Mouse (Mus musculus): ENCODE data around the gene Ppfia3. TPM values are rescaled to one million over a fixed set of nuclear protein-coding genes. Genes with fewer than 3 reads are reported as not detected.

The Ppfia3 gene
- total RNA-seq, 2 experiments from 2014 or later = 126 to 128 TPM

DNA sequence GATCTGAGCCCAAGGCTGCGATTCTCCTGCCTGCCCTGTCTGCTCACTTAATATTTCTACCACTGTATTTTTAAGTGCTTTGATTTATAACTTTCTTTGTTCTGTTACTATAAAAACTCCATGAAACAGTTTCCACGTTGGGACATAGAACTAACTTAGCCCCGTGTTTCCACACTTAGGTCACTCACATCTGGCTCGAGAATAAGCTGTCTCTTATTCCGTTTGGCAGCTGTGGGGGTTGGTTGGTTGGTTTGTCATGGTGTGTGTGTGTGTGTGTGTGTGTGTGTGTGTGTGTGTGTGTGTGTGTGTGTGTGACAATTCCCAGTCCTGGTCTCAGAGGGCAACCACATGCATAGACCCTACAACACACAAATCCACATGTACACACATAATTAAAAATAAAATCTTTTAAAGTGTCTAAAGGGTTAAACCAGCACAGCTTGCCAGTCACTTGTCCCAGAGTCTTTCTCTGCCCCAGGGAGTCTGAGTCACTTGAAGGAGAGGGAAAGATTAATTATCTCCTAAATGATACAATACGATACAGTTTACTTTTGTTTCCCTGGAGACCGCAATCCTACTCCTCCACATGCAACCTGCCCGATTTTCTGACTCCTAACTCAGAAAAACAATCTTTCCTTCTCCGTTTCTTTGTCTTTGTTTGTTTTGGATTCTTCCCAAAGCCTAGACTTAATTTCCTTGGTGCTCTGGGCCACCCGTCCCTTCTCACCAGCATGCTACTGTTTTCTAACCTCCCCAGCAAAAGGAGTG lies 53.9 kb downstream of the Ppfia3 start:
- no peak for DNase-seq

DNA sequence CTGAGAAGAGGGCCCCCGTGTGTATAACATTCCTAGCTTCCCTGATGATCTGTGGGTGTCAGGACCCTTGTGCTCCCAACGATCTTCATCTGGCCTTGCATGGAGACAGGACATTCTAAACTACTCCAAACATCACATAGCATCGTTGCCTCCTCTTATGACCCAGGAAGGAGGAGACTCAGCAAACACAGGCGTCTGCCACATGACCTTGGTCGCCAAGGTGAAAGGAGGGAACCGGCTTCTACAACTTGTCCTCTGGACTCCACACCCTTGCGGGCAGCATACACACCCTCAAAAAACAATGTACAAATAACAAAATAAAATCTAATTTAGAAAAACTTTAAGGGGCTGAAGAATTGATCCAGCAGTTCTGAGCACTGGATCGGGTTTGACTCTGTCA lies 54.8 kb downstream of the Ppfia3 start:
- DNase-seq = no peak

DNA sequence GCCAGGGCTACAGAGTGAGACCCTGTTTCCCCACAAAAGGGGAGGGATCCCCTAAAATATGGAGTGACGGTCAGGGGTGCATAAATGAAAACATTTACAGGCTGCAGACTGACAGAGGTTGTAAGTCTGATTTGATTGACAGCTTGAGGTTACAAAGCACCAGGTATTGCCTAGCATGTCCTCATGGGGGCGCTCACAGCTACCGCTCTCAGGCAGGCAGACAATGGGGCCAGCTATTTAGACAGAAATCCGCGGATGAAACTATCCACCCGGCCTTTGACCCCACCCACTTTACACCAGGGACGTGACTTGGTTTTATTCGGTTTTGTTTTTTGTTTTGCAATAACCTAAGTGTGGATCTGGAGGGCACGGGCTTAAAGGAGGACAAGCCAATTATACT lies 57.4 kb downstream of the Ppfia3 start:
- no peak for DNase-seq

DNA sequence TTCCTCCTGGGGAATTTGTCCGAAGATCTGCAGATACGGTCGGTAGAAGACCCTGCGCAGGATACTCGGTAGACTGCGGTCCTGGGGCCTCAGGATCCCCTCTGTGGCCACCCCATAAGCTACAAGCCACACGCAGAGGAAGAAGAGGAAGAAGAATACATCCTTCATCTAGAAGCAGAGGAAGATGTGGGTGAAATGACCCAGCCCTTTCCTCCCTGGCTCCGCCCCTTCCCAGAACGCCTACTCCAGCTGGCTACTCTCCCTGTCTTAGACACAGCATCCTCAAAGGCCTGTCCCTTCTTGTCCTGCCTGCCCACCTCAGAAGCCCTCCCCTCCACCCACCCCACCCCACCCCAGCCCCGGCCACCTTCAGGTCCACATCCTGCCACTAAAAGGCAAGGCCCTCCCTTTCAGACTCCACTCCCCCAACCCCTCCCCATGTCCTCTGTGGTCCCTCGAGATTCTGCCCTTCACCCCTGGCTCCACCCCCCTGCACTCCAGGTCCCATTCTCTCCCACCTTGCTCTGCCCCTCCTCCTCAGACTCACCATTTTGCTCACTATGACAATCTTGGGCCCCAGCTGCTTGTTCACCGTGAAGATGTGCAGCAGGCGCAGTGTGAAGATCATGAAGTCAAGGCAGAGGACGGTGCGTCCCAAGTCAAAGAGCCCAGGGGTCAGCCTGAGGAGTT lies 58.1 kb downstream of the Ppfia3 start:
- DNase-seq = no peak

DNA sequence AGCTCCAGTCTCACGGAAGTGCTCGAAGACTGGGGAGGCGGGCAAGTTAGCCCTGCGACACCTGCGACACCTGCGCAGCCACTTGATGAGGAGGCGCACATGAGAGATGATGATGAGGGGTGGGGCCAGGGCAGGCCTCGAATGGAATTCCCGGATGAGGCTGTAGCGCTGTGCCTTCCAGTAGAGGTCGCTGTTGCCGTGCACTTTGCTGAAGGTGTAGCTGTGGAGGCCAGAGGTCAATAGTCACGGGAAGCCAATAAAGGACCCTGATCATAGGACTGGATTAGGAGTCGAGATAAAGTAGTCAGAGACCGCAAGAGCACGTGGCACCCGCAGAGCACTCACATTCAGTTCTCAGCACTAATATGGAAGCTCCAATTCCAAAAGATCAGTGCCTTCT lies 61.5 kb downstream of the Ppfia3 start:
- DNase-seq = peak; percentile 58 to 67

DNA sequence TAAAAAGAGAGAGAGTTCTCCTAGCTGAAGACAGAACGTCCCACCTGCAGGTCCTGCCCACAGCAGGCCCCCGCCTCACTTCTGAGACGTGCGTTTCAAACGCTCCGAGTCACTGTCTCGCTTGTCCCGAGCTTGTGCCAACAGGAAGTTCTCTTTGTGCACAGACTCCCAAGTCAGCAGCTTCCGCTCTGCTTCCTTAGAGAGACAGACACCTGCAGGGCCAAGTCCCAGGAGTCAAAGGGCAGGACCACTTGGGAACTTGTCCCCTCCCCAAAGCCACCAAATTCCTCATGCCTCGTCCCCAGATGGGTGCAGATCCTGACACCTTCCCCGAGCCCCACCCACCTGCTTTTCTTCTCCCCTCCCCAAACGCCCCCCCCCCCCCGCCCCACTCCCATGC lies 62.0 kb downstream of the Ppfia3 start:
- DNase-seq = no peak

DNA sequence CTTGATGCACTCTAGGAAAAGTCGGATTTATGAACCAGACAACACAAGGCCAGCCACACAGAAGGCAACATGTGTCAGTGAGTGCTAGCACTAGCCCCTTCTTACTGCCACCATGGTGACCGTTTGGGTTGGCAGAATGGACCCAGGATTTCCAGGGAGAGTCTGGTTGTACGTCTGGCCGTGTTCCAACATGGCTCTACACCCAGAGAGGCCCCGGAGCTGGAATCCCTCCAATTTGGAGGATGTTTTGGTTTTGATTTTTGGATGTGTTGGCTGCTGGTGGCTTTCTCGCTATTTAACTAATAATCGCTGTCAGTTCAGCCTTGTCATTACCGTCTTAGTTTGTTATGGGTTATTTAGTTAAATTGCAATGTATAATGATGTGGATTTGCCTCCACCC lies 64.2 kb downstream of the Ppfia3 start:
- DNase-seq = no peak

DNA sequence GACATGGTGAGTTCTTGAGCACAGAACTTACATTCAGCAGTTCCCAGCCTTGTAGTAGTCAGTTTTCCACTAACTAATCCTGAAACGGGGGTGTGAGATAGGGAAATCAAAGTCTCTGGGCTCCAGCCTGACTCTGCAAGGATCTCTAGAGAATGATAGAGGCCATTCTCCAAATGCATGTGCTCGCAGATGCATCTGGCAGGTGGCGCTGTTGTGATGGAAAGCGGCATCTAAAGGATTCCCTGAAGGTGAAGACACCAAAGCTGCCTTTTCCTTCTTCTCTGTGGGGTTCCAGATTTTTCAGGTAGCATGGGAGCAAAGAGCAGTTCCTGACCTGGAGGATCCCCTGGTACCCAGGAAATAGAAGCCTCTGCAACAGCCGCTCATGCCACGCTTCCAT lies 66.5 kb downstream of the Ppfia3 start:
- peak; percentile 66 to 69 for DNase-seq

DNA sequence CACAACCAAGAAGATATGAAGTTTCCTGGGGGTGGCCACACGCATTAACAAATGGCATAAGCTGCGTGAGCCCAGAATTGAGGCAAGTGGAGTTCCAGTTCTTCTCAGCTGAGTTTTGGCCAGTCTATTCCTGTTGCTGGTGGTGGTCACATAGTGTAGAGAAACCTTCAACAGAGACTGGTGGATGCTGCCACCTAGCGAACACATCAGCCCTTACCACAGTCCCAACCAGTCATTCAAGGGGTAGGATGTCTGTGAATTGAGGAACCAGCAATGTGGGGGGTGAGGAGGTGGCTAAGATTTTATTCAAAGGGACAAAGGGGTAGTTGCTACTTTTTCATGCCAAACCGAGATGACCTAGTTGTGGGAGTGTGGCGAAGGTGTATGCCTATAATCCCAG lies 67.1 kb downstream of the Ppfia3 start:
- peak; percentile 62 to 64 for DNase-seq

DNA sequence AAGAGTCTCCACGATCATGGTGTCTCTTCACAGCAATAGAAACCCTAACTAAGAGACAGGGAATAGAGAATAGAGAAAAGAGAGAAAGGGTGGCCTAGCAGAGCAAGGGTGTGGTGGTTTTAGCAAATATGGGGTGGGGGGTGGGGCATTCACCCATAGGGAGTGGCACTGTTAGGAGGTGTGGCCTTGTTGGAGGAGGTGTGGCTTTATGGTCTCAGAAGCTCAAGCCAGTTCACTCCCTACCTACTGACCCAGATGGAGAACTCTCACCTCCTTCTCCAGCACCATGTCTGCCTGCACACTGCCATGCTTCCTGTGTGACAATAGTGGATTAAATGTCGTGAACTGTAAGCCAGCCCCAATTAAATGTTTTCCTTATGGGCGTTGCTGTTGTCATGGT lies 69.3 kb downstream of the Ppfia3 start:
- DNase-seq = no peak

DNA sequence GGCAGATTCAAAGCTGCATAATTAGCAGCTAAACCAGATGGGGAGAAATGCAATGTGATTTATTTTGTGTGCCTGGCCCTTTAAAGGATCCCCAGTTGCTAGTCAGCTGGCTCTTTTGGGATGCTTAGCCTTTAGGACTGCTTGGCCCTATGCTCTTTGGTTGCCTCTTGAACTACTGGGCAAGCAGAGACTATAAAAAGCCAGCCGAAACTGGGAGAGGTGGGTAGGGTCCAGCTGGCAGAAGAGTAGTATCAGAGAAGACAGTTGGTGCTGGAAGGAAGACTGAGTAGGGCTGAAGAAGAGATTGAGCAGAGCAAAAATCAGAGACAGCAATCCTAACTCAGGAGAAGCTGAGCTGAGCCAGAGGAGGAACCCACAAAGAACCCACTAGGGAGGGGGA lies 70.2 kb downstream of the Ppfia3 start:
- DNase-seq = no peak

Other genes with a start within 250 kb of the Ppfia3 start
- 100 to 1,000 TPM; 408 to 432 TPM for gene Rps11, start 242.6 kb downstream of the Ppfia3 start, total RNA-seq (2021)
- gene Rpl13a, start 238.3 kb downstream of the Ppfia3 start, total RNA-seq (2021) = 100 to 1,000 TPM; 788 to 817 TPM
- under 1 TPM in 1 of 2 experiments, not detected in 1; 0.50 TPM for gene Gm45713, start 230.8 kb downstream of the Ppfia3 start, total RNA-seq (2021)
- 10 to 100 TPM in 1 of 2 experiments, 1 to 10 TPM in 1; 7.0 to 10.1 TPM for gene Flt3l, start 230.6 kb downstream of the Ppfia3 start, total RNA-seq (2021)
- gene Pih1d1, start 212.7 kb downstream of the Ppfia3 start, total RNA-seq (2021) = 10 to 100 TPM; 44.5 to 46.8 TPM
- 10 to 100 TPM; 10.5 to 18.0 TPM for gene Aldh16a1, start 212.4 kb downstream of the Ppfia3 start, total RNA-seq (2021)
- 1,000 to 10,000 TPM; 1,360 to 1,418 TPM for gene Slc17a7, start 203.1 kb downstream of the Ppfia3 start, total RNA-seq (2021)
- under 1 TPM; 0.17 to 0.28 TPM for gene Gfy, start 187.4 kb downstream of the Ppfia3 start, total RNA-seq (2021)
- not detected for gene Pth2, start 186.0 kb downstream of the Ppfia3 start, total RNA-seq (2021)
- gene Ccdc155, start 162.1 kb downstream of the Ppfia3 start, total RNA-seq (2021) = 1 to 10 TPM; 2.0 to 3.3 TPM
- gene Dkkl1, start 154.9 kb downstream of the Ppfia3 start, total RNA-seq (2021) = 1 to 10 TPM; 1.4 to 2.3 TPM
- 1 to 10 TPM; 2.6 to 7.8 TPM for gene Tead2, start 151.3 kb downstream of the Ppfia3 start, total RNA-seq (2021)
- 1 to 10 TPM; 1.9 to 4.8 TPM for gene Cd37, start 127.9 kb downstream of the Ppfia3 start, total RNA-seq (2021)
- gene Slc6a16, start 125.9 kb downstream of the Ppfia3 start, total RNA-seq (2021) = 1 to 10 TPM; 2.0 to 2.8 TPM
- gene Slc6a21, start 89.5 kb downstream of the Ppfia3 start, total RNA-seq (2021) = not detected
- gene Trpm4, start 33.2 kb downstream of the Ppfia3 start, total RNA-seq (2021) = 10 to 100 TPM; 12.9 to 14.8 TPM
- under 1 TPM; 0.20 to 0.46 TPM for gene Hrc, start 31.7 kb downstream of the Ppfia3 start, total RNA-seq (2021)
- 100 to 1,000 TPM; 133 to 154 TPM for gene Lin7b, start 3.6 kb upstream of the Ppfia3 start, total RNA-seq (2021)
- gene Snrnp70, start 28.7 kb upstream of the Ppfia3 start, total RNA-seq (2021) = 100 to 1,000 TPM; 379 to 450 TPM
- not detected for gene Kcna7, start 38.6 kb upstream of the Ppfia3 start, total RNA-seq (2021)
- gene Ntf5, start 46.7 kb upstream of the Ppfia3 start, total RNA-seq (2021) = under 1 TPM; 0.17 to 0.18 TPM
- not detected for gene Lhb, start 53.8 kb upstream of the Ppfia3 start, total RNA-seq (2021)
- 10 to 100 TPM; 14.5 to 18.6 TPM for gene Gys1, start 67.8 kb upstream of the Ppfia3 start, total RNA-seq (2021)
- 10 to 100 TPM; 33.0 to 39.9 TPM for gene Ruvbl2, start 71.1 kb upstream of the Ppfia3 start, total RNA-seq (2021)
- 100 to 1,000 TPM; 187 to 197 TPM for gene Ftl1, start 92.9 kb upstream of the Ppfia3 start, total RNA-seq (2021)
- gene Bax, start 99.9 kb upstream of the Ppfia3 start, total RNA-seq (2021) = 10 to 100 TPM; 73.5 to 80.8 TPM
- gene Tulp2, start 114.9 kb upstream of the Ppfia3 start, total RNA-seq (2021) = not detected
- gene Gm45808, start 119.8 kb upstream of the Ppfia3 start, total RNA-seq (2021) = 1 to 10 TPM in 1 of 2 experiments, not detected in 1; 2.5 TPM
- gene Dhdh, start 121.8 kb upstream of the Ppfia3 start, total RNA-seq (2021) = 1 to 10 TPM; 3.1 to 3.9 TPM
- 10 to 100 TPM; 94.0 to 98.0 TPM for gene Nucb1, start 143.4 kb upstream of the Ppfia3 start, total RNA-seq (2021)
- 10 to 100 TPM; 17.4 to 20.0 TPM for gene Ppp1r15a, start 159.2 kb upstream of the Ppfia3 start, total RNA-seq (2021)
- under 1 TPM; 0.77 to 0.86 TPM for gene Plekha4, start 159.3 kb upstream of the Ppfia3 start, total RNA-seq (2021)
- gene Hsd17b14, start 187.9 kb upstream of the Ppfia3 start, total RNA-seq (2021) = under 1 TPM in 1 of 2 experiments, not detected in 1; 0.28 TPM
- gene Bcat2, start 203.1 kb upstream of the Ppfia3 start, total RNA-seq (2021) = 10 to 100 TPM; 23.5 to 29.9 TPM
- gene Fgf21, start 248.5 kb upstream of the Ppfia3 start, total RNA-seq (2021) = not detected

Measured in layer of hippocampus, postnatal 36 days (tissue).